Mouse (Mus musculus) c-Kit-negative CD71-positive TER-119-positive erythroid progenitor cells, embryonic 14.5 days (primary cell): ENCODE data around the gene Gm20661.
"Not testable (repeated sequence)": the region's sequence is repeated elsewhere in the genome, so short reads cannot be mapped to it uniquely, and the experiment has no call there.

Source experiments
- DNase-seq: peaks from one replicate; pipeline ENCODE4 v3.0.0-alpha.2; 2013; ENCODE audit warnings: low read depth, low spot score

Gm20661 gene

GRCm38 (mm10) chr9:107996049-107996448, 13.2 kb downstream of the Gm20661 start, which contains the start of gene Gm20662:
Gene Gm20662 (plus strand): TSS chr9:107996349.
- DNase-seq, result no peak

- DNase-seq, result peak; percentile 100
Measured at GRCm38 (mm10) chr9:108001922-108002770, 19.3 kb downstream of the Gm20661 start, which contains the start of gene Ip6k1. Gene Ip6k1 (plus strand): TSS chr9:108002501.

GRCm38 (mm10) chr9:108002778-108003530, 20.1 kb downstream of the Gm20661 start:
- DNase-seq, result peak; percentile 39

- no peak for DNase-seq
Measured at GRCm38 (mm10) chr9:108003531-108003890, 20.7 kb downstream of the Gm20661 start.

- DNase-seq, result no peak
Measured at GRCm38 (mm10) chr9:108008041-108008440, 25.2 kb downstream of the Gm20661 start.

GRCm38 (mm10) chr9:108010385-108010784, 27.5 kb downstream of the Gm20661 start:
- no peak for DNase-seq

- not testable (repeated sequence) for DNase-seq
Measured at GRCm38 (mm10) chr9:108013577-108013976, 30.7 kb downstream of the Gm20661 start.

- no peak for DNase-seq
Measured at GRCm38 (mm10) chr9:108017127-108017526, 34.3 kb downstream of the Gm20661 start.

GRCm38 (mm10) chr9:108020741-108021140, 37.9 kb downstream of the Gm20661 start:
- DNase-seq, result no peak

GRCm38 (mm10) chr9:108023216-108023615, 40.4 kb downstream of the Gm20661 start:
- no peak for DNase-seq

GRCm38 (mm10) chr9:108026584-108026983, 43.7 kb downstream of the Gm20661 start:
- no peak for DNase-seq

GRCm38 (mm10) chr9:108027867-108028266, 45.0 kb downstream of the Gm20661 start:
- DNase-seq, result no peak

GRCm38 (mm10) chr9:108032126-108032525, 49.3 kb downstream of the Gm20661 start:
- DNase-seq, result no peak

- no peak for DNase-seq
Measured at GRCm38 (mm10) chr9:108035331-108036156, 52.7 kb downstream of the Gm20661 start.
